Mouse (Mus musculus): Measurements from ENCODE around the gene Erich3.

- TF ChIP-seq POLR2A (IDR thresholded peaks at IDR 0.05; ENCODE audit: low read depth, low read length) (no peak), CTCF (IDR thresholded peaks at IDR 0.05; ENCODE audit: extremely low read depth, insufficient read length, insufficient replicate concordance, low read depth, low read length) (no peak)
Measured at GRCm38 (mm10) chr3:154673326-154673725, 9.7 kb downstream of the Erich3 start.
